Mouse (Mus musculus) G1E (cell line): ENCODE results near the gene Gm20532.

Experiments used
- CTCF ChIP-seq: IDR thresholded peaks from 2 replicates; pipeline ENCODE4 v1.5.1; 2012; ENCODE audit warnings: low read depth, low read length, inconsistent platforms, mixed read lengths
- GATA1 ChIP-seq: IDR thresholded peaks from 2 replicates; pipeline ENCODE4 v1.6.1; 2012; ENCODE audit warnings: borderline replicate concordance, low read length, inconsistent platforms, mixed read lengths
- POLR2AphosphoS5 ChIP-seq: IDR thresholded peaks from 2 replicates; pipeline ENCODE4 v1.6.1; 2012; ENCODE audit warnings: low read depth, low read length, inconsistent platforms; ENCODE audit not compliant: insufficient replicate concordance
- TAL1 ChIP-seq: conservative IDR thresholded peaks from 2 replicates; pipeline ENCODE4 v1.6.1; 2012; ENCODE audit warnings: low read depth, low read length, inconsistent platforms, mixed read lengths

DNA sequence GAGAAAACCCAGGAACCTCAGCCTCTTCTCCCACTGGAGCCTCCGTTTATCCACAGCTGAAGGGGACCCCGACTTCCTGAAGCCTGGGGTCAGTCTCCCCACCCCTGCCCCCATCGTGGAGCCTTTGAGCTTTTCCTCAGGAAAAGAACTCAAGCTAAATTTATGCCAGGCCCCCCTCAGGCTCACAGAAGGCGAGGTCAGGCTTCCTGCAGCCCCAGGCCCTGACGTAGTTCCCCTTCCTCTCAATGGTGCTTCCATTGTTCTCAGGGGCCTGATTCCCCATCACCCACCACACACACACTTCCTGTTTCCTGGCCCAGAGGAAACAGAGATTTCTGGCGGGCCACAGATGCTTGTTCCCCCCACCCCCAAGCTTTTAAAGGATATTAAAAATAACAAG lies 8.1 kb upstream of the Gm20532 start:
- TF ChIP-seq CTCF (no peak), POLR2AphosphoS5 (no peak), GATA1 (no peak), TAL1 (no peak)
